Mouse (Mus musculus) lung, adult 2 months (tissue): ENCODE measurements around the gene Sulf2. TPM values are rescaled to one million over a fixed set of nuclear protein-coding genes. Genes with fewer than 3 reads are reported as not detected.

ENCODE experiments used
- DNase-seq: peaks from one replicate; pipeline ENCODE4 v3.0.0; 2022
- H3K4me1 ChIP-seq: fragments of 200-500 bp; 2 replicates; pipeline ENCODE4 v1.6.1; 2011; ENCODE audit warnings: low read length; ENCODE audit not compliant: control insufficient read depth, insufficient read depth
- H3K4me3 ChIP-seq: fragments of 200-500 bp; replicated peaks from 2 replicates; pipeline ENCODE3; 2011; ENCODE audit warnings: low read depth, mild to moderate bottlenecking, control low read depth, low read length; ENCODE audit errors: extremely low read depth
- CTCF ChIP-seq: fragments of 200-500 bp; IDR thresholded peaks from 2 replicates; pipeline ENCODE4 v1.5.1; 2011; ENCODE audit warnings: mild to moderate bottlenecking, low read length, control low read depth; ENCODE audit not compliant: insufficient read depth
- POLR2A ChIP-seq: fragments of 200-500 bp; IDR thresholded peaks from 2 replicates; pipeline ENCODE4 v1.6.1; 2011; ENCODE audit warnings: low read depth, mild to moderate bottlenecking, control low read depth, low read length, borderline replicate concordance; ENCODE audit errors: extremely low read depth
- WGBS: fragments of 180-500 bp; shearing (Covaris S2); methylation state at CpG from one replicate; pipeline ENCODE4 v1.1.7; 2018; 5-methylcytosine and 5-hydroxymethylcytosine counted together
- polyA plus RNA-seq: library from polyadenylated mRNA; depleted of rRNA; stranded (reverse); fragments of >200 nt; gene quantifications from 2 replicates; pipeline ENCODE4 v1.2.3, GENCODE M21; 2012; rRNA removed

The Sulf2 gene
- polyA plus RNA-seq: 37.6 and 44.2 TPM in 2 replicates

DNA sequence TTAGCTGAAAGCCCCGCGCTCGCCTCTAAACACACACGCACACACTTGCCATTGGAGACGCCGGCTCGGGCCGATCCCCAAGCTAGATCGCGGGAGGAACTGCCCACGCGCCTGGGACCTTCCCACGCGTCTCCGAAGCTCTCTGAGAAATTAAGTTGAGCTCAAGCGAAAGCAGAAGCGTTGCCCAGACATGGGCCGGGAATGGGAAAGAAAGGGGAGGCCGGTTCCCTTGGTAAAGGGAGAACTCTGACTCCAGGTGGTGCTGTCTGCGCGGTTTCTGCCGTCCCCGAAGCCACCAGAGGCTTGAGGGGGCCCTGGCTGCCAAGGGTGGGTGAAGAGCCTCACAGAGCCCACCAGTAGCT, at the start of gene Sulf2:
Gene Sulf2, minus strand, starts transcription at position 210 of the 362 bp plus-strand sequence.
- 1% methylated on average over 23 of the region's 23 CpGs for WGBS
- no peak for DNase-seq
- TF ChIP-seq POLR2A (no peak), CTCF (peak; percentile 66)
- Histone ChIP-seq H3K4me1 (peaks cover 4% of the 10 kb centered on the region), H3K4me3 (peak within 1 kb of the TSS; percentile 59)

- TF ChIP-seq POLR2A (no peak), CTCF (no peak)
- no peak for DNase-seq
- WGBS: 71% methylated on average over 13 of the region's 13 CpGs
- Histone ChIP-seq H3K4me3 (no peak overlapping the region), H3K4me1 (no peaks in the 10 kb centered on the region)
Observed at GRCm38 (mm10) chr2:166204174-166204573, 48.7 kb upstream of the Sulf2 start.

GRCm38 (mm10) chr2:166203647-166204046, 48.2 kb upstream of the Sulf2 start:
- Histone ChIP-seq H3K4me3 (no peak overlapping the region), H3K4me1 (no peaks in the 10 kb centered on the region)
- TF ChIP-seq CTCF: no peak
- TF ChIP-seq POLR2A: no peak
- no peak for DNase-seq
- WGBS: 89% methylated on average over 11 of the region's 12 CpGs

- WGBS: 76% methylated on average over 7 of the region's 7 CpGs
- Histone ChIP-seq H3K4me1 (no peaks in the 10 kb centered on the region), H3K4me3 (no peak overlapping the region)
- TF ChIP-seq CTCF (no peak), POLR2A (no peak)
- no peak for DNase-seq
Observed at GRCm38 (mm10) chr2:166197964-166198363, 42.5 kb upstream of the Sulf2 start.

DNA sequence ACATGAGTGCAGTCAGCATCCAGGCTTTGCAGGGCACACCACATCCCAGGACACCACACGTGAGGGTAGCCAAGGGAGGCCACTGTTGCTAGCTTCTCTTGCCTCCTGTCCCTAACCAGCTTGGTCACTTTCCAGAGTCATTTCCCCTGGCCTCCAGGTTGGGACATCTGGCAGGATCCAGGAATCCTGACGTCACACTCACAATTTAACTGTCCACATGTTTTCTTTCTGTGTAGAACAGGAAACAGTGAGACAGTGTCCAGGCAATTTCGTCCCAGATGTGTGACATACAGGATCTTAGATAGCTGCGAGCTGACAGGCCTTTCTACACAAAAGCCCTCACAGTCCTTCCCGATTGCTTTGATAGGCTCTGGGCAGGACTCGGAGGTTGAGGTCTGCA, 41.6 kb upstream of the Sulf2 start:
- WGBS: 53% methylated on average over 6 of the region's 6 CpGs
- TF ChIP-seq CTCF (no peak), POLR2A (no peak)
- no peak for DNase-seq
- Histone ChIP-seq H3K4me1 (no peaks in the 10 kb centered on the region), H3K4me3 (no peak overlapping the region)

- DNase-seq: no peak
- no peak for TF ChIP-seq CTCF
- TF ChIP-seq POLR2A: no peak
Observed at GRCm38 (mm10) chr2:166196080-166196786, 40.8 kb upstream of the Sulf2 start.

GRCm38 (mm10) chr2:166195041-166195440, 39.6 kb upstream of the Sulf2 start:
- H3K4me3 ChIP-seq: no peak overlapping the region
- TF ChIP-seq POLR2A (no peak), CTCF (no peak)
- no peaks in the 10 kb centered on the region for H3K4me1 ChIP-seq
- 72% methylated on average over 6 of the region's 6 CpGs for WGBS
- no peak for DNase-seq

More at GRCm38 (mm10) chr2:166196080-166196786, 40.8 kb upstream of the Sulf2 start:
- H3K4me3 ChIP-seq: no peak overlapping the region
- H3K4me1 ChIP-seq: no peaks in the 10 kb centered on the region
- WGBS: 61% methylated on average over 13 of the region's 13 CpGs

- no peaks in the 10 kb centered on the region for H3K4me1 ChIP-seq
- no peak overlapping the region for H3K4me3 ChIP-seq
- DNase-seq: no peak
- TF ChIP-seq POLR2A: no peak
- TF ChIP-seq CTCF: no peak
- WGBS: 77% methylated on average over 16 of the region's 16 CpGs
Observed at GRCm38 (mm10) chr2:166194112-166194758, 38.8 kb upstream of the Sulf2 start.

- Histone ChIP-seq H3K4me1 (no peaks in the 10 kb centered on the region), H3K4me3 (no peak overlapping the region)
- DNase-seq: no peak
- TF ChIP-seq POLR2A: no peak
- no peak for TF ChIP-seq CTCF
- 92% methylated on average over 3 of the region's 3 CpGs for WGBS
Observed at GRCm38 (mm10) chr2:166193509-166193908, 38.0 kb upstream of the Sulf2 start.

GRCm38 (mm10) chr2:166190816-166191215, 35.4 kb upstream of the Sulf2 start:
- no peak overlapping the region for H3K4me3 ChIP-seq
- no peak for TF ChIP-seq CTCF
- TF ChIP-seq POLR2A: no peak
- no peaks in the 10 kb centered on the region for H3K4me1 ChIP-seq
- 73% methylated on average over 8 of the region's 8 CpGs for WGBS
- no peak for DNase-seq
